Mouse (Mus musculus): Measurements from ENCODE around the gene Hist1h3d. TPM values are rescaled to one million over a fixed set of nuclear protein-coding genes. Genes with fewer than 3 reads are reported as not detected.
A peak's percentile ranks its signal among the peaks of the same experiment; 100 is the strongest.
"Not testable (repeated sequence)": the region's sequence is repeated elsewhere in the genome, so short reads cannot be mapped to it uniquely, and the experiment has no call there.

Gene Hist1h3d
- total and polyA plus RNA-seq, 3 experiments, result 1.4 to 150 TPM; not detected in 1

DNA sequence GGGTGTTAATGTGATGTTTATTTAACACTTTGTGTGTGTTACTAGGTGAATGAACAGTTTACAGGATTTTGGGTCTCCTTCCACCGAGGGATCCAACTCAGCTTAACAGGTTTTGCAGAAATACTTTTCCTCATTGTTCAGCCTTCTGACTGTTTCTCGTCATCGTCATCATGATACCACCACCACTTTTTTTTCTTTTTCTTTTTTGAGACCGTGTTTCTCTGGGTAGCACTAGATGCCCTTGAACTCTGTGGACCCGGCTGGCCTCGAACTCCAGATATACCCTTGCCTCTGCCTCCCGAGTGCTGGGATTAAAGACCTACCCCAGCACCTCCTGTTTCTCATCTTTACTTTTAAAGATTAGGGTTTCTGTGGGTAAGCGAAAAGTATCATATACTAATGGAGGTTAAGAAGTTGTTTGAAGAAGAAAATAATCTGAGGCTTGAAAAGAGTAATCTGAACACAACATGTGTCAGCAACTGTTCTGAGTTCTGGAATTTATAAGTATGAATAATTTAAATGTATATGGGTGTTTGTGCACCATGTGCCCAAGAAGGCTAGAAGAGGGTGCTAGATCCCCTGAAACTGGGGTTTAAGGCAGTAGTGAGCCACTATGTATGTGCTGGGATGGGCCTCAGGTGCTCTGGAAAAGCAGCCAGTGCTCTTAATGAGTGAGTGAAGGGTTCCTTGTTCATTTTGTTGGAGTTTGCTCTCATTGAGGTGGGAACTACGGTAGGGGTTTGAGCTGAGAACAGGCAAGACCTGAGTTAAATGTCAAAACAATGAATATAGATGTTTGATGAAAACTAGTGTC, 43.1 kb upstream of the Hist1h3d start:
- no peaks in the 10 kb centered on the region for H3K27me3 ChIP-seq (ENCODE audit: control insufficient read depth in 1 of 2, insufficient read depth in 2 of 2, low read length in 2 of 2)
- H3K4me1 ChIP-seq (ENCODE audit: control insufficient read depth in 1 of 2, insufficient read depth in 2 of 2, low read length in 2 of 2), result peaks cover 0 to 4% of the 10 kb centered on the region in 2 experiments; a peak in 2 of 4 replicates
- H3K9ac ChIP-seq (ENCODE audit: control insufficient read depth, low read depth, low read length, poor library complexity, severe bottlenecking), result peak overlapping the region; percentile 84
- no peaks in the 10 kb centered on the region for H3K9me3 ChIP-seq (replicated peaks; ENCODE audit: insufficient read depth, low read length)
- peaks cover 4% of the 10 kb centered on the region; the same call in 1 of the 2 replicates for H3K79me2 ChIP-seq (ENCODE audit: control insufficient read depth, insufficient read depth, low read length, poor library complexity)
- H3K4me3 ChIP-seq (ENCODE audit: control insufficient read depth in 1 of 2, insufficient read depth in 1 of 2, low read depth in 2 of 2, low read length in 2 of 2), result peak overlapping the region; percentile 12 to 51
- H3K36me3 ChIP-seq (ENCODE audit: control insufficient read depth in 1 of 2, insufficient read depth in 2 of 2, low read length in 2 of 2), result peaks cover 0 to 29% of the 10 kb centered on the region in 2 experiments; a peak in 2 of 4 replicates
- peak; percentile 78 for DNase-seq (ENCODE audit: low read depth, low spot score)
- TF ChIP-seq CHD2 (IDR thresholded peaks at IDR 0.05; ENCODE audit: low read length) (no peak), ZNF384 (IDR thresholded peaks at IDR 0.05; ENCODE audit: low read depth, low read length) (no peak), USF1 (IDR thresholded peaks at IDR 0.05; ENCODE audit: low read depth, low read length) (no peak), E2F4 (IDR thresholded peaks at IDR 0.05; ENCODE audit: borderline replicate concordance, low read depth, low read length) (no peak), ETS1 (IDR thresholded peaks at IDR 0.05; ENCODE audit: low read depth, low read length) (no peak), POLR2AphosphoS5 (IDR thresholded peaks at IDR 0.05; ENCODE audit: borderline replicate concordance, low read depth, low read length) (no peak), GABPA (IDR thresholded peaks at IDR 0.05; ENCODE audit: low read depth, low read length) (no peak)
- peak overlapping the region; percentile 100 for H3K27ac ChIP-seq (ENCODE audit: control insufficient read depth, low read depth, low read length)

GRCm38 (mm10) chr13:23533560-23534367, 41.8 kb upstream of the Hist1h3d start, which contains the start of gene Hist1h2af:
Gene Hist1h2af (plus strand): TSS chr13:23533906.
- DNase-seq (ENCODE audit: low read depth, low spot score), result peak; percentile 96
- H3K27me3 ChIP-seq (ENCODE audit: control insufficient read depth in 1 of 2, insufficient read depth in 2 of 2, low read length in 2 of 2); H3K79me2 ChIP-seq (ENCODE audit: control insufficient read depth, insufficient read depth, low read length, poor library complexity); H3K4me1 ChIP-seq (ENCODE audit: control insufficient read depth in 1 of 2, insufficient read depth in 2 of 2, low read length in 2 of 2); H3K9me3 ChIP-seq (replicated peaks; ENCODE audit: insufficient read depth, low read length): not testable (repeated sequence)
- peaks cover 0 to 28% of the 10 kb centered on the region in 2 experiments; a peak in 2 of 4 replicates for H3K36me3 ChIP-seq (ENCODE audit: control insufficient read depth in 1 of 2, insufficient read depth in 2 of 2, low read length in 2 of 2)
- H3K27ac ChIP-seq (ENCODE audit: control insufficient read depth, low read depth, low read length), result peak within 1 kb of the TSS; percentile 100
- H3K4me3 ChIP-seq (ENCODE audit: control insufficient read depth in 1 of 2, insufficient read depth in 1 of 2, low read depth in 2 of 2, low read length in 2 of 2), result peak within 1 kb of the TSS; percentile 35 to 67
- 0 out of 2 replicates have a peak, but pooled peaks have one; percentile 24 for TF ChIP-seq POLR2AphosphoS5 (IDR thresholded peaks at IDR 0.05; ENCODE audit: borderline replicate concordance, low read depth, low read length)
- TF ChIP-seq TBP (IDR thresholded peaks at IDR 0.05; ENCODE audit: low read depth, low read length), result peak; percentile 97
- peak; percentile 66 to 74; a peak in 3 of 4 replicates for TF ChIP-seq POLR2A (IDR thresholded peaks at IDR 0.05; ENCODE audit: control insufficient read depth in 1 of 2, insufficient read depth in 1 of 2, low read depth in 1 of 2, low read length in 2 of 2, poor library complexity in 1 of 2)
- H3K9ac ChIP-seq (ENCODE audit: control insufficient read depth, low read depth, low read length, poor library complexity, severe bottlenecking), result peak within 1 kb of the TSS; percentile 95
